Mouse (Mus musculus): ENCODE measurements around the gene Hist1h2ai.

DNA sequence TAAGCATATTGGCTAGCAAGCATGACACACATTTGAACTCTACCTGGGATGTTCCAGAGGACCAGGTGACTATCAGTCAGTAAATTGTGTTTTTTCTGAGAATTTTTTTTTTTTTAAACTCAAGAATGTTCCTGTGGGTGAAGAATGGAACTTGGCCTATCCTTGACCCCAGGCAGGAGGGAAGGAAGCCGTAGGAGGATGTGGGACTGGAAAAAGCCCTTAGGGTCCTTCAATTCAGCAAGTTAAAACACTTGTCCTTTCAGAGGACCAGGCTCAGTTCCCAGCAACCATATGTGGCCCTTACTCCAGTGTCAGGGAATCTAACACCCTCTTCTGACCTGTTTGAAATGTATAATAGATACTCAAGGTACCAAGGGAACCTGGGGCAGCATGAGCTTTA, 13.3 kb downstream of the Hist1h2ai start:
- TF ChIP-seq CTCF (IDR thresholded peaks at IDR 0.05; ENCODE audit: insufficient read depth, low read length) (no peak), POLR2A (IDR thresholded peaks at IDR 0.05; ENCODE audit: borderline replicate concordance, extremely low read depth, low read depth, low read length) (no peak)

Data from lung, adult 2 months (tissue).